Mouse (Mus musculus) embryonic fibroblast, embryonic 13.5 days (primary cell): Measurements from ENCODE around the gene Pex11g.

Experiments used
- CTCF ChIP-seq: IDR thresholded peaks from 2 replicates; pipeline ENCODE4 v1.5.1; 2011; ENCODE audit warnings: mild to moderate bottlenecking, control low read depth, low read length, moderate library complexity, borderline replicate concordance; ENCODE audit not compliant: insufficient read depth
- POLR2A ChIP-seq: IDR thresholded peaks from 2 replicates; pipeline ENCODE4 v1.6.1; 2011; ENCODE audit warnings: low read depth, mild to moderate bottlenecking, control low read depth, low read length, moderate library complexity

DNA sequence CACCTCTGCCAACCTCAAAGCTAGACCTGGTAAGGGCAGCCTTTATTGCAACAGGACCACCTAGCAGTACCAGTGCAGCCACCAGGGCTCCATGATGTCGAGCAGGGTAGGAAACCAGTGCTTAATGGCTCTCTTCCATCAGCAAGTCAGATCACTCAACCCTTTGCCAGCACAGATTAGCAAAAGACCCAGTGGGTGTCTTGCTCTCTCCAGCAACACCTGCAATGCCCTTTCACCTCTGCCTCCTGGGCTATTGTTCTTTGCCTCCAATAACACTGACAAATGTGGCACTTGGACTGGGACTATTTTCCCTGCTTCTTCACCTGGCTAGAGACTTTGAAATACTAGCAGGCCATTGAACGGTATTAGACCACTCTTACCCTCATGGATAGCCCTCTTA, 18.3 kb downstream of the Pex11g start:
- TF ChIP-seq CTCF (no peak), POLR2A (no peak)
